Mouse (Mus musculus): Measurements from ENCODE around the gene Gnaq. TPM values are rescaled to one million over a fixed set of nuclear protein-coding genes. Genes with fewer than 3 reads are reported as not detected.

The Gnaq gene
- total RNA-seq, 1 experiment from 2014 or later, result 14.8 TPM

DNA sequence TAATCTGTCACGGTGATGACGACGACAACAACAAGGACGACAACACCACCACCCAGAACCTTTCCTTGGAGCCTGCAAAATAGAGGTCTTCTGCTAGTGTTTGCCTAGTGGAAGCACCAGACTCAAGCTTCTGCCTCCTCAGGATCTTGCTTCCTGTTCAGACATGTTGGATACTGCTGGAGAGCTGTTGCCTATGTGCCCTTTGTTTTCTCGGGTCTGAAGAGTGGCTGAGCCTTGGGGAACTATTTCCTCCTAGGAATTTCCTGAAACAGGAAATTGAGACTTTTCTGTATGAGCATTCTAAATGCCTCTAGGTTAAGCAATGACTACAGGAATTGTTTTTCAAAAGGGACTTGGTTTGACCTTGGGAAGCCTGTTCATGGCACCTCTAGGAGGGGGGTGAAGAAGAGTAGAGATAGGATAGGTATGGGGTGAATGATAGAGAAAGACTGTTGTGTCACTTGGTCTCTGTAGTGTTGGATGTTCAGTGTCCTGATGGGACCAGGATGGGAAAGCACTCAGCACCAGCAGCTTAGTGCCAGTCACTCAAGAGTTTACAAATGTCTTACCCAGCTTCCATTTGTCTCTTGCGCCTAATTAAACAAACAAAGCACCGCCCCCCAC, 49.3 kb downstream of the Gnaq start:
- no peak for ATAC-seq (replicated peaks; ENCODE audit: insufficient number of reproducible peaks, low FRiP score, low TSS enrichment, poor library complexity, severe bottlenecking)

GRCm38 (mm10) chr19:16183592-16184365, 51.1 kb downstream of the Gnaq start:
- no peak for ATAC-seq (replicated peaks; ENCODE audit: insufficient number of reproducible peaks, low FRiP score, low TSS enrichment, poor library complexity, severe bottlenecking)

DNA sequence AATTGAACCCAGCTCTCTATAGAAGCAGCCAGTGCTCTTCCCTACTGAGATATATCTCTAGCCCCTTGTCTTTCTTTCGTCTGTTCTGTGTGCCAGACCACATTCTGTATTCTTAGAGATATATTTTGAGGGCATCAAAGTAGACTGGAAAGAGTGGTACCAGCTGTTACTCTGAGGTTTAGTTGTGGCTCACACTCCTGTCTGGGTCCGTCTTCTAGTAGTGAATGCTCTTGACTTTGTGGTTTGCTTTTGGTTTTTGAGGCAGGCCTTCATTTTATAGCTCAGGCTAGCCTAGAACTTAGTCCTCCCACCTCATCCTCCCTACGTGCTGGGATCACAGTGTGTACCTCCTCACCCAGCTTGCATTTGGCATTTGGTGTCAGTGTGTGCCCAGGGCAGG, 54.4 kb downstream of the Gnaq start:
- no peak for ATAC-seq (replicated peaks; ENCODE audit: insufficient number of reproducible peaks, low FRiP score, low TSS enrichment, poor library complexity, severe bottlenecking)

DNA sequence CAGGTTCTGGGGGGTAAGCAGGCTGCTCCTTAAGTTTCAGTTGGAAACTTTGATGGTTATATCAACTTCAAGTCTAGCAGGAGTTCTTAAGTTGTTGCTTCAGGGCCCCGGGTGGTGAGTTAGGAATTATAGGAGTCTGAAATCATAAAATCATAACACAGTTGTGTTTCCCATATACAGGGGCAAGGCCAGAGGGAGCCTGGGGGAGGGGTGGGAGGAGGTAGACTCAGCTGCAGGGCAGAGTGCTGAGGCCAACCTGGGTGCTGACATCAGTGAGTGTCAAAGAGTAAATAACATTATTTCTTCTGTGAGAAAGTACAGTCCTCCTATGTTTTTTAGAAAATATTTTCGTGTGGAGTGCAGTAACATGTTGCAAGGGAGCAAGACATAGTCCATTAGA, 55.3 kb downstream of the Gnaq start:
- ATAC-seq (replicated peaks; ENCODE audit: insufficient number of reproducible peaks, low FRiP score, low TSS enrichment, poor library complexity, severe bottlenecking), result no peak

GRCm38 (mm10) chr19:16189066-16189765, 56.6 kb downstream of the Gnaq start:
- ATAC-seq (replicated peaks; ENCODE audit: insufficient number of reproducible peaks, low FRiP score, low TSS enrichment, poor library complexity, severe bottlenecking), result no peak

GRCm38 (mm10) chr19:16198162-16198561, 65.5 kb downstream of the Gnaq start:
- ATAC-seq (replicated peaks; ENCODE audit: insufficient number of reproducible peaks, low FRiP score, low TSS enrichment, poor library complexity, severe bottlenecking), result no peak

DNA sequence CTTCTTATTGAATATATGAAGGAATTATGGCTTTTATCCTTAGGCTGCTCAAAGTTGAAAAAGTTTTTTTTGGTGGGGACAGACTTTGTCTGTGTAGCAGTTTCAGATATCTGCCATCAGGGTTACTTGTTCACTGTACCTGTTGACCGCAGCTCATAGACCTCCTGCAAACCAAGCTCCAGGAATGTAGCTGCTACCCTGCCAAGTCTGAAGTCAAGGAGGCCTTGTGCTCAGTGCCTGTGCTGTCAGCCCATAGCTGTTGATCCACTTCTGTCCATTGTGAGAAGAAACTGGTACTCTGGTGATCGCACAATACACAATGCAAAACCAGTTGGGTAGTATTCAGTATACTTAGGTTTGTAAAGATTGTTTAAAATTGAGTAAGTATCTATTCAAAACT, 68.7 kb downstream of the Gnaq start:
- ATAC-seq (replicated peaks; ENCODE audit: insufficient number of reproducible peaks, low FRiP score, low TSS enrichment, poor library complexity, severe bottlenecking), result no peak

GRCm38 (mm10) chr19:16204776-16205680, 72.4 kb downstream of the Gnaq start:
- ATAC-seq (replicated peaks; ENCODE audit: insufficient number of reproducible peaks, low FRiP score, low TSS enrichment, poor library complexity, severe bottlenecking), result no peak

GRCm38 (mm10) chr19:16209616-16210015, 77.0 kb downstream of the Gnaq start:
- no peak for ATAC-seq (replicated peaks; ENCODE audit: insufficient number of reproducible peaks, low FRiP score, low TSS enrichment, poor library complexity, severe bottlenecking)

DNA sequence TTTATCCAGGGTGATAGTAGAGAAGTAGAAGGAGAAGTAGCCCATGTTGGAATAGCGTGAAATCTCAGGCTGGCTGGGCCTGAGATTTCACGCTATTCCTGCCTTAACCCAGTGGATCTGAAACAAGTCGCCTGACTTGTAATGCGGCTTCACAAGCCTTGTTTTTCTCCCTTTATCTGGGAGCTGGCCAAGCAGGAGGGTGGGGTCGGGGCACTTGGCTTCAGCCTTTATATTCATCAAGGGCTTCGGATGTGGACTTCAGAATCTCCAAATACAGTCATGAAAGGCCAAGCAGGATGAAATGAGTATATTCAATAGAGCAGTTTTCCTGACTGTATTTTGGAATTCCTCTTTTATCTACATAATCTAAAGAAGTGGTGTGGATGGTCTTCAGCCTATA, 82.3 kb downstream of the Gnaq start:
- ATAC-seq (replicated peaks; ENCODE audit: insufficient number of reproducible peaks, low FRiP score, low TSS enrichment, poor library complexity, severe bottlenecking), result no peak

GRCm38 (mm10) chr19:16215430-16216016, 82.9 kb downstream of the Gnaq start:
- ATAC-seq (replicated peaks; ENCODE audit: insufficient number of reproducible peaks, low FRiP score, low TSS enrichment, poor library complexity, severe bottlenecking), result no peak

GRCm38 (mm10) chr19:16219978-16220377, 87.3 kb downstream of the Gnaq start:
- no peak for ATAC-seq (replicated peaks; ENCODE audit: insufficient number of reproducible peaks, low FRiP score, low TSS enrichment, poor library complexity, severe bottlenecking)

DNA sequence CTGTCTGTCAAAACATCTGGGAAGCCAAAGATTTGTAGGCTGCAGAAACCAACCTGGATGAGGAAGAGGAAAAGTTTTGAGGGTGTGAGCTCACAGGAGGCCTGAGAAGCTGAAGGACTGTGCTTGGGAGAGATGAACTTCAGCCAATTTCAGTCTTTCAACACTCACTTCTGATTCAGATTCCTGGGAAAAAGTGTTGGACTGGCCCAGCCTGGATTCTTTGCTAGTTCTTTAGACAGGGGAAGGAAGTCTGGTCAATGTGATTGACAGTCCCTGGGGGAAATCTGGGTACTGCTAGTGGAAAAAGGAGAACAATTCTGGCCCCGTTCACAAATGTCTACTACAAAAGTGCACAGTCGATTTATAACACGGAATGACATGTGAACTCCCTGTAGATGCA, 89.9 kb downstream of the Gnaq start:
- no peak for ATAC-seq (replicated peaks; ENCODE audit: insufficient number of reproducible peaks, low FRiP score, low TSS enrichment, poor library complexity, severe bottlenecking)

DNA sequence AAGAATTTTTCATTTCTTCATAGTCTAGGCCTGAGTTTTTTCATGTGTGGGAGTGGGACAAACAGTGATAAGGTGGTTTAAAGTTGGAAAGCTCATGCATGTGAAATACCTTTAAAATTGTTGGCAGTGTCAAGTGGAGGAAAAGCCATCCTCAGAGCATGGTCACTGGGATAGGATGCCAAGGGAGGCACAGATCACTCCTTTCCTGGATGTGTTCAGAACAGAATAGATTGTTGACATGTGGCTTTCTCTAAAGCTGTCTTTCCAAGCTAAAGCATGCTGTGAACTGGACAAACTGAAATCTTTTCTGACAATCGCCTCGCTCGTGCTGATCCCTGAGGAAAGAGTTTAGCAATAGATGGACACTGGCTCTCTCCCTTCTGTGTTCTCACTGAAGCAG, 90.5 kb downstream of the Gnaq start:
- no peak for ATAC-seq (replicated peaks; ENCODE audit: insufficient number of reproducible peaks, low FRiP score, low TSS enrichment, poor library complexity, severe bottlenecking)

DNA sequence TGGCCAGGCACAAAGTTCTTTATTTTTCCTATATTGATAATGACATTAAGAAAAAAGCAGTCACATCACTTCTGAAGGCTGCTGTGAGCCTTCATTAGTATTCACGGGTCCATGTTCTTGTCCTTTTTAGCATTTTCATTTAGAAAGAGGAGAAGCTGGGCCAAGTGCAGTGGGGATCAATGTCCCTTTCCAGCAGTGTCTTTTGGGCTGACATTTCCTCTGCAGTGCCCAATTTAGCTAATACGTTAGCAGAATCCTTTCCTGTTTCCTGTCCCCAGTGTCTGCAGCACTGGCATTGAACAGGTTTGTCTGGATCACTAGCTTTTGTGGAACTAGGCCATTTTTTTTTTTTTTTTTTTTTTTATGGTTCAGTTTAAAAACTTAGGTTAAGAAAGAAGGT, 92.2 kb downstream of the Gnaq start:
- no peak for ATAC-seq (replicated peaks; ENCODE audit: insufficient number of reproducible peaks, low FRiP score, low TSS enrichment, poor library complexity, severe bottlenecking)

DNA sequence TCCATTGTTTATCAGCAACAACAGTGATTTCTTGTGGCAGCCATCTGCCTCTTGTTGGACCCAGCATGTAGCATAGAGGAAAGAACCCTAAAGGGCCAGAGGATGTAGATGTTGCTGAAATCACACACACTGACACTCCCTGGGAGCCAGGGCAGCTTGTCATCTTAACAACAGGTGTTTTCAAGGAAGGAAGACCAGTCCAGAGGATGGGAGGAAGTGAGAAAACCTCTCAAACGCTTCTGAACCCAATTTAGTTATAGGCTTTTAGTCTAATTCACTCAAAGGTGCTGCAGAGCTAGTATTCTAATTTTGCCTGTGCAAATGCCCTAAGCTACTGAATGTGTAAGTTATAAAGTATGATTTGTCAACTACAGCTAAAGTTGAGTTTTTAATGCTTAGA, 99.0 kb downstream of the Gnaq start:
- ATAC-seq (replicated peaks; ENCODE audit: insufficient number of reproducible peaks, low FRiP score, low TSS enrichment, poor library complexity, severe bottlenecking), result no peak

- no peak for ATAC-seq (replicated peaks; ENCODE audit: insufficient number of reproducible peaks, low FRiP score, low TSS enrichment, poor library complexity, severe bottlenecking)
Measured at GRCm38 (mm10) chr19:16235594-16235993, 103.0 kb downstream of the Gnaq start.

- ATAC-seq (replicated peaks; ENCODE audit: insufficient number of reproducible peaks, low FRiP score, low TSS enrichment, poor library complexity, severe bottlenecking), result no peak
Measured at GRCm38 (mm10) chr19:16237034-16237433, 104.4 kb downstream of the Gnaq start.

GRCm38 (mm10) chr19:16238072-16238471, 105.4 kb downstream of the Gnaq start:
- no peak for ATAC-seq (replicated peaks; ENCODE audit: insufficient number of reproducible peaks, low FRiP score, low TSS enrichment, poor library complexity, severe bottlenecking)

Measured in monocyte, adult 5-6 weeks (primary cell).